Mouse (Mus musculus): ENCODE measurements around the gene 1700067P10Rik. TPM values are rescaled to one million over a fixed set of nuclear protein-coding genes. Genes with fewer than 3 reads are reported as not detected.
A peak's percentile ranks its signal among the peaks of the same experiment; 100 is the strongest.

1700067P10Rik gene
- total RNA-seq, 4 experiments from 2014 or later, result not detected

DNA sequence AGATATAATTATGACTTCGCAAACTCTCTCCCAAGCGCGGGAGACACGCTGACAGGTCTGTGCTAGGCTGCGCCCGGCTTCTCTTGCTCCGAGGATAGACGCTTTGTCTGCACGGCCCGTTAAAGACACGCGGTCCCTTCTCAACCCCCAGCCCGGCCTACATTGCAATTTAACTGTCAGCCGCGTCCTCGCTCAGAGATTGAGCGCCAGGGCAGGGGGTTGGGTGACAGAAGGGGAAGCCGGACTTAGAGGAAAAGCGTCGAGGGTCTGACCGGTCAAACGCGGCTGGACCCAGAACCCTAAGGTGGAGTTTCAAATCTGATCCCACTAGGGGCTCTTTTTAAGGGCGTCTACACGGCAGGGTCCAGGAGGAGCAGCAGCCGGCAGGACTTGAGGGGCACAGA lies 6.6 kb downstream of the 1700067P10Rik start:
- no peak for DNase-seq (ENCODE audit: low spot score in 2 of 2)

- no peak for DNase-seq (ENCODE audit: low spot score in 2 of 2)
These were observed 7.2 kb downstream of the 1700067P10Rik start for GRCm38 (mm10) chr17:48096321-48096720.

DNA sequence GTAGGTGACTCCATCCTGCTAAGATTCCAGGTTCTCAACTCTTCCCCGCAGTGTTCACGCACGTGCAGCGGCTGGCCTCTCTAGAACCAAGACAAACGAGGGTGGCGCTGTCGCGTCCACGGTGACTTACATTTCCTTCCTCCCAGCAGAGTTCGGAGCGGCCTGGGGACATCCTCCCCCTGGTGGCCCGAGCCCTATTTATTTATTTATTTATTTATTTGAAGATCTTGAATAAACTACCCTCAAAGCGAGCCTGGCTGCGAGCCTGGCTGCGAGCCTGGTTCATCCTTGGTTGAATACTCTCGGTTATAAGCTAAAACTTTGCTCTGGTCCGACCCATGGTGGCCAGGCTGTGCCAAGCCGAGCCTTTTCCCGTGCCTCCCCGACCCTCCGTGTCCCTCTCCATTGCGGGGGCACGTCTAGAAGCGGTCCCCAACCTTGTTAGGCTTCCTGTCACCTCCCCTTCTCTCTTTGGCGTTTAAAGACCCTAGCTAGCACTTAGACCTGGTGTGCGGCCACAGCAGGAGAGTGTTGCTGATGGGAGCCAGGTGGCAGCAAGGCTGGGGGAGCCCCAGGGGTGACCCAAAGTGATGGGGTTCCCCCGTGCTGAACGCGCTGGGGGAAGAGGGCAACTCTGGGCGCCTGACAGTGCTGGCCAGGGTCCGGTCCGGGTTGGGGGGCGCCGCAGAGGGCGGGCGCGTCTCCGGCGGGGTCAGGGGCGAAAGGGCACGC lies 8.1 kb downstream of the 1700067P10Rik start:
- DNase-seq (ENCODE audit: low spot score in 2 of 2), result no peak

- DNase-seq (ENCODE audit: low spot score in 2 of 2), result no peak
These were observed 8.8 kb downstream of the 1700067P10Rik start for GRCm38 (mm10) chr17:48097743-48098527.

- DNase-seq (ENCODE audit: low spot score in 2 of 2), result no peak
These were observed 9.4 kb downstream of the 1700067P10Rik start for GRCm38 (mm10) chr17:48098528-48098890.

DNA sequence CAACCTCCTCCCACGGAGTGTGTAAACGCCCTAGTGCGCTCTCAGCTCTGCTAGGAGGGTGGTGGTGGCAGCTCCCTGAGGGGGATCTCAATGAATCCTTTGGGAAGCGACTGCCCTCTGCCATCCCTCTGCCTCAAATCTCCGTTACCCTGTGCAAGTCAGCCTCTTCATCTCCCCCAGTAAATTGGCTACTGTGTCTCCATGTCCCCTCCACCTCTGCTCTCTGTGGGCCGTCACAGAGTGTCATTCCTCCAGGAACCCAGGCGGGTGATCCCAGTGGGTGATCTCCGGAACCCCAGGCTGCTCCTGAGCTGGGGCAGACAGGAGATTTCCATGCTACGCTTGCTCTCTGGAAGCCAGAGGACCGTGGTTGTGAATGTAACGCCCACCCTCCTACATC lies 10.2 kb downstream of the 1700067P10Rik start:
- no peak for DNase-seq (ENCODE audit: low spot score in 2 of 2)

- peak; percentile 64 to 79 for DNase-seq (ENCODE audit: low spot score in 2 of 2)
These were observed 11.6 kb downstream of the 1700067P10Rik start for GRCm38 (mm10) chr17:48100441-48101417.

GRCm38 (mm10) chr17:48107333-48107732 lies 18.2 kb downstream of the 1700067P10Rik start:
- no peak for DNase-seq (ENCODE audit: low spot score in 2 of 2)

DNA sequence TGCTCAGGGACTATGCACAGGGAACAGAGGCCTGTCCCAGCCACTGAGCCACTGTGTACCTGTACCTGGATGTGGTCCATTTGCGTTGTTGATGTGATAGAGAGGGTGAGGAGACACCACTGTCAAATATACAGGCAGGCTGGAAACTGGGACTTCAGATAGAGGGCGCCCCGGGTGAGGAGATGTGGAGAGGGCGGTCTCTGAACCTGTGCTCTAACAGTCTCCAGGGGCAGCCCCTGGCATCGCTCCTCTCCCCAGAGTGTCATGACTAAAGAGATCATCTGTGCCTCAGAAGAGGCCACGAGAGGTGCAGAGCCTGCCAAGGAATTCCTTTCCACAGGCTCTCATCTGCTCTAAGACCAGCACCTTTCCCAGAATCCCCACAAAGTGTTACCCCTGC lies 18.7 kb downstream of the 1700067P10Rik start:
- DNase-seq (ENCODE audit: low spot score in 2 of 2), result no peak

DNA sequence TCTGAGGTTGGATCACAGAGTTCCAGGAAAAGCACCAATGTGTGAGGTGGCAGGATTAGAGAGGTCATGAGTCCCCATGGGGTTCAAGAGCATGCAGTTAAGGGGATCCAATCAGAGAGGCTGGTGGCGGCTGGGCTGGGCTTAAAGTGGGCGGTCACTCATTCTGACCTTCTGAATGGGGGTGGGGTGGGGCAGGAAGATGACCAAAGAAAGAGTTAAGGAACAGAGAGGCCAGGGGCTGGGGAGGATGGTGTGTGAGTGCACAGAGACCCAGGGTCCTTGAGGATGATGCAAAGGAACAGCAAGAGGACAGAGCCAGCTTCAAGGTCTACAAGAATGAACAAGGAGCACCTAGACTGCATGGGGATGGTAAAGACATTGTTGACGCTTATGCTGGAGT lies 19.4 kb downstream of the 1700067P10Rik start:
- DNase-seq (ENCODE audit: low spot score in 2 of 2), result no peak

DNA sequence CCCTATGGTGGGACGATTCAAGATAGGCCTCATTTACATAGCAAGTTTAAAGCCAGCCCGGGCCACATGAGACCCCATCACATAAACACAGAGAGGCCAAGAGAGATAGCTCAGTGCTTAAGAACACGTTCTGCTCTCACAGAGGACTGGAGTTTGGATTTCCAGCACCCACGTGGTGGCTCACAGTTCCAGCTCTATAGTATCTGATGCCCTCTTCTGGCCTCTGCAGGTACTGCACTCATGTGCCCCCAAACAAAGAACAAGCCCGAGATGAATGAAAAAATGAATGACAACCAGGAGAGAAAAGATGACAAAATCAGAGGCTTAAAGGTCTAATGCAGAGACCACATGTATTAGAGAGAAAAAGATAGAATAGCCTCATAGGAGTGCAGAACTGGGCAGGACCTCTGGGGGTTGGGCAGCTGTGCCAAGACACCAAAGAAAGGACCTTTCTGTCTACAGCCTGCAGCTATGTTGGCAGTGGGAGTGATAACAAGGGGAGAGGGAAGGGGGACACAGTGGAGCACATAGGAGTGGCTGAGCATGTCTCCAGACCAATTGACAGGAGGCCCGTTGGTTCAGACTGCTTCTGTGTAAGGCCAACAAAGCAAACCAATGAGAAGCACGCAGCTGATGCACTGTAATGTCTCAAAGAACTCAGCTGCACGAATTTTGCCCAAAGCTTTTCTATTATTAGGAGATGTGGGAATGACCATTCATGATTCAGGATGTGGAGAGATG lies 21.6 kb downstream of the 1700067P10Rik start:
- DNase-seq (ENCODE audit: low spot score in 2 of 2), result no peak

- DNase-seq (ENCODE audit: low spot score in 2 of 2), result no peak
These were observed 29.5 kb downstream of the 1700067P10Rik start for GRCm38 (mm10) chr17:48118570-48118969.

DNA sequence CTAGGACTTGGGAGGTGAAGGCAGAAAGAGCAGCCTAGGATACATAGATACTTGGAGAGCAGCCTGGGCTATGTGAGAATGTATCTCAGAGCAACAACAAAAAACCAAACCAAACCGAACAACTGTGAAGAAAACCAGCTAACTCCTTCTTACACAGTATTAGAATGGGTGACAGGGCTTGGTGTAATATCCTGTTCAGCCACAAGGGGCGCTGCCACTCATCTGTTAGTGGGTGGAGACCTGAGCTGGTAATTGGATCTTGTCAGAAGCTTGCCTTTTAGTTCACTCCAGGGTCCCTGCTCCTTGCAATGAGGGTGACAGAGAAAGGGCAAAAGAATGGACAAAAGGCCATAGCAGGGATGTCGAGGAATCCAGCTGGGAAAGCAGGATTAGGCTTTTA lies 30.5 kb downstream of the 1700067P10Rik start:
- peak in 1 of 2 experiments; percentile 76 for DNase-seq (ENCODE audit: low spot score in 2 of 2)

GRCm38 (mm10) chr17:48120456-48120855 lies 31.3 kb downstream of the 1700067P10Rik start:
- DNase-seq (ENCODE audit: low spot score in 2 of 2), result no peak

GRCm38 (mm10) chr17:48132810-48133209 lies 43.7 kb downstream of the 1700067P10Rik start:
- DNase-seq (ENCODE audit: low spot score in 2 of 2), result no peak

Other genes with a start within 250 kb of the 1700067P10Rik start
- 10 to 100 TPM; 39.9 to 63.6 (median 49.6) TPM for gene Foxp4, start 164.7 kb upstream of the 1700067P10Rik start, total RNA-seq (2022)
- gene 1700122O11Rik, start 51.0 kb upstream of the 1700067P10Rik start, total RNA-seq (2022), result not detected
- gene 9830107B12Rik, start 56.9 kb downstream of the 1700067P10Rik start, total RNA-seq (2022), result under 1 TPM in 1 of 4 experiments, not detected in 3; 0.26 TPM
- not detected for gene A530064D06Rik, start 78.0 kb downstream of the 1700067P10Rik start, total RNA-seq (2022)
- under 1 TPM in 1 of 4 experiments, not detected in 3; 0.21 TPM for gene Trem1, start 143.4 kb downstream of the 1700067P10Rik start, total RNA-seq (2022)
- gene Trem3, start 158.5 kb downstream of the 1700067P10Rik start, total RNA-seq (2022), result under 1 TPM in 2 of 4 experiments, not detected in 2; 0.51 to 0.57 TPM
- gene Treml4, start 175.0 kb downstream of the 1700067P10Rik start, total RNA-seq (2022), result not detected
- 1 to 10 TPM in 2 of 4 experiments, under 1 TPM in 2; 0.28 to 1.9 (median 0.87) TPM for gene Treml2, start 210.2 kb downstream of the 1700067P10Rik start, total RNA-seq (2022)
- under 1 TPM in 3 of 4 experiments, not detected in 1; 0.15 to 1.00 (median 0.16) TPM for gene B430306N03Rik, start 226.8 kb downstream of the 1700067P10Rik start, total RNA-seq (2022)